Mouse (Mus musculus): ENCODE data around the gene Lars2. TPM values are rescaled to one million over a fixed set of nuclear protein-coding genes. Genes with fewer than 3 reads are reported as not detected.
A peak's percentile ranks its signal among the peaks of the same experiment; 100 is the strongest.
"Not testable (repeated sequence)": the region's sequence is repeated elsewhere in the genome, so short reads cannot be mapped to it uniquely, and the experiment has no call there.

Gene Lars2
- polyA plus RNA-seq (2015; fragmentation: Nextera tagmentation; extraction: Ambion mirVana) = 934 and 964 TPM in 2 replicates

- Histone ChIP-seq H3K27me3 (no peaks in the 10 kb centered on the region), H3K4me3 (replicated peaks) (peak within 1 kb of the TSS; percentile 83), H3K4me1 (peaks cover 14% of the 10 kb centered on the region), H3K9ac (peak within 1 kb of the TSS; percentile 75), H3K27ac (peak within 1 kb of the TSS; percentile 93), H3K36me3 (peaks cover 2% of the 10 kb centered on the region), H3K4me2 (peak within 1 kb of the TSS; percentile 81), H3K9me3 (replicated peaks) (no peaks in the 10 kb centered on the region)
- peak; percentile 99 for ATAC-seq (replicated peaks; ENCODE audit: low FRiP score)
- WGBS = under 1% methylated on average over 35 of the region's 35 CpGs
Measured at GRCm38 (mm10) chr9:123366708-123367385, at the start of gene Lars2. Gene Lars2, plus strand, starts transcription at chr9:123366927.

- H3K9ac ChIP-seq = no peak overlapping the region
- H3K27ac ChIP-seq = no peak overlapping the region
- no peak overlapping the region for H3K4me3 ChIP-seq (replicated peaks)
- H3K4me1 ChIP-seq = no peaks in the 10 kb centered on the region
- no peak overlapping the region for H3K4me2 ChIP-seq
- H3K27me3 ChIP-seq = no peaks in the 10 kb centered on the region
- no peaks in the 10 kb centered on the region for H3K9me3 ChIP-seq (replicated peaks)
- ATAC-seq (replicated peaks; ENCODE audit: low FRiP score) = no peak
- H3K36me3 ChIP-seq = no peaks in the 10 kb centered on the region
Measured at GRCm38 (mm10) chr9:123326106-123326505, 40.6 kb upstream of the Lars2 start.

- WGBS = 85% methylated on average over 3 of the region's 3 CpGs
- H3K4me1 ChIP-seq = no peaks in the 10 kb centered on the region
- no peaks in the 10 kb centered on the region for H3K36me3 ChIP-seq
Measured at GRCm38 (mm10) chr9:123328336-123328735, 38.4 kb upstream of the Lars2 start.

GRCm38 (mm10) chr9:123329831-123330230, 36.9 kb upstream of the Lars2 start:
- no peaks in the 10 kb centered on the region for H3K4me1 ChIP-seq

More at GRCm38 (mm10) chr9:123328336-123328735, 38.4 kb upstream of the Lars2 start:
- no peak for ATAC-seq (replicated peaks; ENCODE audit: low FRiP score)
- Histone ChIP-seq H3K9me3 (replicated peaks) (no peaks in the 10 kb centered on the region), H3K27me3 (no peaks in the 10 kb centered on the region), H3K4me3 (replicated peaks) (no peak overlapping the region), H3K9ac (no peak overlapping the region), H3K4me2 (no peak overlapping the region), H3K27ac (no peak overlapping the region)

GRCm38 (mm10) chr9:123330271-123330670, 36.5 kb upstream of the Lars2 start:
- H3K4me2 ChIP-seq; H3K36me3 ChIP-seq; ATAC-seq (replicated peaks; ENCODE audit: low FRiP score); H3K4me1 ChIP-seq; H3K4me3 ChIP-seq (replicated peaks); H3K27ac ChIP-seq; H3K27me3 ChIP-seq; H3K9me3 ChIP-seq (replicated peaks); H3K9ac ChIP-seq: not testable (repeated sequence)
- WGBS = 82% methylated on average over 1 of the region's 1 CpGs

More at GRCm38 (mm10) chr9:123329831-123330230, 36.9 kb upstream of the Lars2 start:
- WGBS = 88% methylated on average over 7 of the region's 7 CpGs
- Histone ChIP-seq H3K27ac (no peak overlapping the region), H3K4me3 (replicated peaks) (no peak overlapping the region), H3K27me3 (no peaks in the 10 kb centered on the region), H3K36me3 (no peaks in the 10 kb centered on the region), H3K9ac (no peak overlapping the region), H3K4me2 (no peak overlapping the region), H3K9me3 (replicated peaks) (no peaks in the 10 kb centered on the region)
- no peak for ATAC-seq (replicated peaks; ENCODE audit: low FRiP score)

- Histone ChIP-seq H3K27ac (no peak overlapping the region), H3K4me3 (replicated peaks) (no peak overlapping the region), H3K27me3 (no peaks in the 10 kb centered on the region), H3K36me3 (no peaks in the 10 kb centered on the region), H3K4me2 (no peak overlapping the region), H3K9me3 (replicated peaks) (no peaks in the 10 kb centered on the region), H3K4me1 (no peaks in the 10 kb centered on the region), H3K9ac (no peak overlapping the region)
- no peak for ATAC-seq (replicated peaks; ENCODE audit: low FRiP score)
- 91% methylated on average over 2 of the region's 2 CpGs for WGBS
Measured at GRCm38 (mm10) chr9:123333479-123333878, 33.2 kb upstream of the Lars2 start.

- no peak overlapping the region for H3K4me2 ChIP-seq
- H3K36me3 ChIP-seq = no peaks in the 10 kb centered on the region
- H3K27ac ChIP-seq = no peak overlapping the region
- 0 out of 2 replicates have a peak, but pooled peaks cover 4% of the 10 kb centered on the region for H3K4me1 ChIP-seq
- H3K27me3 ChIP-seq = no peaks in the 10 kb centered on the region
- H3K9ac ChIP-seq = no peak overlapping the region
- ATAC-seq (replicated peaks; ENCODE audit: low FRiP score) = no peak
- no peaks in the 10 kb centered on the region for H3K9me3 ChIP-seq (replicated peaks)
- H3K4me3 ChIP-seq (replicated peaks) = no peak overlapping the region
- 51% methylated on average over 5 of the region's 5 CpGs for WGBS
Measured at GRCm38 (mm10) chr9:123335044-123335670, 31.6 kb upstream of the Lars2 start.

GRCm38 (mm10) chr9:123339651-123340144, 27.0 kb upstream of the Lars2 start:
- Histone ChIP-seq H3K27me3 (no peaks in the 10 kb centered on the region), H3K4me3 (replicated peaks) (no peak overlapping the region), H3K4me1 (0 out of 2 replicates have a peak, but pooled peaks cover 4% of the 10 kb centered on the region), H3K9ac (no peak overlapping the region), H3K4me2 (no peak overlapping the region), H3K9me3 (replicated peaks) (no peaks in the 10 kb centered on the region), H3K36me3 (no peaks in the 10 kb centered on the region), H3K27ac (no peak overlapping the region)
- 51% methylated on average over 3 of the region's 3 CpGs for WGBS
- no peak for ATAC-seq (replicated peaks; ENCODE audit: low FRiP score)

- H3K27ac ChIP-seq = no peak overlapping the region
- H3K9ac ChIP-seq = no peak overlapping the region
- H3K4me1 ChIP-seq = 0 out of 2 replicates have a peak, but pooled peaks cover 4% of the 10 kb centered on the region
- H3K27me3 ChIP-seq = no peaks in the 10 kb centered on the region
- H3K36me3 ChIP-seq = no peaks in the 10 kb centered on the region
- no peak overlapping the region for H3K4me2 ChIP-seq
- 61% methylated on average over 6 of the region's 6 CpGs for WGBS
- no peaks in the 10 kb centered on the region for H3K9me3 ChIP-seq (replicated peaks)
- ATAC-seq (replicated peaks; ENCODE audit: low FRiP score) = no peak
- no peak overlapping the region for H3K4me3 ChIP-seq (replicated peaks)
Measured at GRCm38 (mm10) chr9:123341256-123341655, 25.5 kb upstream of the Lars2 start.

GRCm38 (mm10) chr9:123343069-123343468, 23.7 kb upstream of the Lars2 start:
- no peaks in the 10 kb centered on the region for H3K27me3 ChIP-seq
- WGBS = 66% methylated on average over 3 of the region's 3 CpGs
- H3K9me3 ChIP-seq (replicated peaks) = no peaks in the 10 kb centered on the region
- 0 out of 2 replicates have a peak, but pooled peaks cover 4% of the 10 kb centered on the region for H3K4me1 ChIP-seq
- no peak for ATAC-seq (replicated peaks; ENCODE audit: low FRiP score)
- H3K4me3 ChIP-seq (replicated peaks) = no peak overlapping the region
- H3K36me3 ChIP-seq = no peaks in the 10 kb centered on the region
- H3K9ac ChIP-seq = no peak overlapping the region
- no peak overlapping the region for H3K27ac ChIP-seq
- H3K4me2 ChIP-seq = no peak overlapping the region

- not testable (repeated sequence) for H3K9ac ChIP-seq; H3K36me3 ChIP-seq; H3K4me3 ChIP-seq (replicated peaks); H3K27me3 ChIP-seq; H3K4me2 ChIP-seq; H3K27ac ChIP-seq; ATAC-seq (replicated peaks; ENCODE audit: low FRiP score); H3K4me1 ChIP-seq
- 93% methylated on average over 1 of the region's 1 CpGs for WGBS
- peaks cover 18% of the 10 kb centered on the region for H3K9me3 ChIP-seq (replicated peaks)
Measured at GRCm38 (mm10) chr9:123349286-123349685, 17.4 kb upstream of the Lars2 start.

GRCm38 (mm10) chr9:123359981-123360380, 6.7 kb upstream of the Lars2 start:
- H3K27me3 ChIP-seq = no peaks in the 10 kb centered on the region
- no peak overlapping the region for H3K4me3 ChIP-seq (replicated peaks)
- H3K4me1 ChIP-seq = no peaks in the 10 kb centered on the region
- no peaks in the 10 kb centered on the region for H3K9me3 ChIP-seq (replicated peaks)
- no peak for ATAC-seq (replicated peaks; ENCODE audit: low FRiP score)
- H3K27ac ChIP-seq = no peak overlapping the region
- H3K4me2 ChIP-seq = no peak overlapping the region
- WGBS = 50% methylated on average over 3 of the region's 3 CpGs
- no peak overlapping the region for H3K9ac ChIP-seq
- H3K36me3 ChIP-seq = no peaks in the 10 kb centered on the region

All from kidney, embryonic 15.5 days (tissue).